Mouse (Mus musculus) forebrain, embryonic 16.5 days (tissue): ENCODE data around the gene Spata2. TPM values are rescaled to one million over a fixed set of nuclear protein-coding genes. Genes with fewer than 3 reads are reported as not detected.

ENCODE experiments used
- ATAC-seq: fragments of 200-750 bp; cut with Nextera tagmentation; 2 replicates; pipeline ENCODE4 v1.8.0; 2017; ENCODE audit warnings: mild to moderate bottlenecking, moderate library complexity
- H3K27ac ChIP-seq: fragments of 300-500 bp; sonication (generic); 2 replicates; pipeline ENCODE4 v1.5.1; 2014; ENCODE audit warnings: low read length, control low read depth
- H3K27me3 ChIP-seq: fragments of 300-500 bp; sonication (generic); replicated peaks from 2 replicates; pipeline ENCODE4 v1.6.1; 2014; ENCODE audit warnings: low read length; ENCODE audit not compliant: control insufficient read depth, insufficient read depth
- H3K36me3 ChIP-seq: fragments of 300-500 bp; sonication (generic); 2 replicates; pipeline ENCODE4 v1.6.1; 2014; ENCODE audit not compliant: control insufficient read depth, insufficient read depth
- H3K4me1 ChIP-seq: fragments of 300-500 bp; sonication (generic); replicated peaks from 2 replicates; pipeline ENCODE4 v1.6.1; 2014; ENCODE audit warnings: low read length; ENCODE audit not compliant: control insufficient read depth, insufficient read depth
- H3K4me2 ChIP-seq: fragments of 300-500 bp; sonication (generic); 2 replicates; pipeline ENCODE4 v1.6.1; 2014; ENCODE audit warnings: mild to moderate bottlenecking, low read length, control low read depth
- H3K4me3 ChIP-seq: fragments of 300-500 bp; sonication (generic); replicated peaks from 2 replicates; pipeline ENCODE4 v1.5.1; 2014; ENCODE audit warnings: mild to moderate bottlenecking, low read length, control low read depth
- H3K9ac ChIP-seq: fragments of 300-500 bp; sonication (generic); replicated peaks from 2 replicates; pipeline ENCODE4 v1.6.1; 2014; ENCODE audit warnings: low read depth, low read length, control low read depth
- H3K9me3 ChIP-seq: fragments of 300-500 bp; sonication (generic); 2 replicates; pipeline ENCODE4 v1.6.1; 2016; ENCODE audit warnings: low read length; ENCODE audit not compliant: control insufficient read depth
- WGBS: fragments of 180-500 bp; shearing (Covaris S2); extraction: QIAGEN DNeasy Blood & Tissue Kit; methylation state at CpG from one replicate; pipeline ENCODE4 v1.1.7; 2014; 5-methylcytosine and 5-hydroxymethylcytosine counted together
- polyA plus RNA-seq: library from polyadenylated mRNA; unstranded; fragments of >200 nt; fragmentation: Nextera tagmentation; extraction: Ambion mirVana; gene quantifications from 2 replicates; pipeline ENCODE4 v1.2.1, GENCODE M21; 2015

Gene Spata2
- polyA plus RNA-seq, 1 experiment from 2014 or later = 37.6 TPM

DNA sequence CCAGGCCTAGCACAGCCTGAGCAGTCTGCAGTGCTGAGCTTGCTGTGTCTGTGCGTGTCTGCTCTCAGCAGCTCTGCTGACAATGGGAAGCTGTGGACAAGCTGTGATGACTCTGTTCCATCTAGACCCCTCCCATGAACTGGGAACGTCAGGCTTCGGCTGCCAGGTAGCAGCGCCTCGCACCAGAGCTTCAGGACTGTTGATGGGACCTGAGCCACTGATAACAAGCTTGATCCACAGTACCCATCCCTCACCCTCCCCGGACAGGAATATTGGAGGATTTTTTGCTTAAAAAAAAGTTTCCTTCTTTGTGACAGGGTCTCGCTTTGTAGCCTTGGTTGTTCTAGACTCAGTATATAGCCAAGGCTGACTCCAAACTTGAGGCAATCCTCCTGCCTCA lies 45.5 kb downstream of the Spata2 start:
- H3K4me2 ChIP-seq = no peak overlapping the region
- H3K4me3 ChIP-seq = no peak overlapping the region
- no peak overlapping the region for H3K27ac ChIP-seq
- no peaks in the 10 kb centered on the region for H3K9me3 ChIP-seq
- no peak for ATAC-seq
- 95% methylated on average over 7 of the region's 7 CpGs for WGBS
- H3K36me3 ChIP-seq = peaks cover 9% of the 10 kb centered on the region; the same call in 1 of the 2 replicates
- H3K27me3 ChIP-seq = no peaks in the 10 kb centered on the region
- H3K9ac ChIP-seq = no peak overlapping the region
- H3K4me1 ChIP-seq = no peaks in the 10 kb centered on the region

DNA sequence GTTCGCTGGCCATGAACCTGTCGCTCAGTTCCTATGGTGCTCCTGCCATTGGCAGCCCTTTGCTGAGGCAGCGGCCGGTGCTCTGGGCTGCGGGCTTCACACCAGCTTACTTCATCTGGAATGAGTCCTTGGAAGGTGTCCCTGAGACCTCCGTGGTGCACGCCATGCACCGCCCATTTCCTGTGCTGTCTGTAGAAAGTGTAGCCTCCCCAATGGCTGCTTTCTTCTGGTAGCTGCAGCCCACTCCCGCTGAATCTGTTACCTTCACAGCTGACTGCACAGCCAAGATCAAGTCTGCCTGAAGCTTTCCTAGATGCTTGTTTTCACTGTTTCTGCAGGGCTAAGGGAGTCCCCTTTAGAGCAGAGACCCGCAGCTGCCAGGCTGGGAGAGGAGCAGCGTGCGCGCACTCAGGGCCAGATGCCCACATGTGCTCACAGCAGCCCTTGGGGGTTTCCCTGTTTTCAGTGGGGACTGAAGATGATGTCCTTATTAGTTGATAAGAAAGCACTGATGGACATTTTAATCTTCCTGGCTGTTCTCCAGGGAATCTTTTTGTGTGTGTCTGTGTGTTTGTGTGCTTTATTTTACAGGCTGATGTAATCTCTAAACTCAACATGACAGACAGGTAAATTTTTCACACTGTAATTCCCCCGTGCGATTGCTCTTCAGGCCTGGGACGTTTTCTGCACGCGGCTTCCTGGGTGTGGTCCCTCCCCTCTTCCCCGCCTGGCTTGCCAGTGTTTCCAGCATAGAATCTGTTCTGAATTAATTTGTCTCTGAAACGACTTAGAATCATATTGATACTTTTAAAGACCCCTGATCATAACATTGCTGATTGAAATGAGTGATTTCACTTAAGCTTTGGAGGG lies 46.5 kb downstream of the Spata2 start:
- no peak overlapping the region for H3K4me2 ChIP-seq
- H3K27ac ChIP-seq = no peak overlapping the region
- no peak overlapping the region for H3K4me3 ChIP-seq
- H3K4me1 ChIP-seq = no peaks in the 10 kb centered on the region
- ATAC-seq = no peak
- no peak overlapping the region for H3K9ac ChIP-seq
- H3K9me3 ChIP-seq = no peaks in the 10 kb centered on the region
- peaks cover 9% of the 10 kb centered on the region; the same call in 1 of the 2 replicates for H3K36me3 ChIP-seq
- WGBS = 78% methylated on average over 20 of the region's 20 CpGs
- H3K27me3 ChIP-seq = no peaks in the 10 kb centered on the region

DNA sequence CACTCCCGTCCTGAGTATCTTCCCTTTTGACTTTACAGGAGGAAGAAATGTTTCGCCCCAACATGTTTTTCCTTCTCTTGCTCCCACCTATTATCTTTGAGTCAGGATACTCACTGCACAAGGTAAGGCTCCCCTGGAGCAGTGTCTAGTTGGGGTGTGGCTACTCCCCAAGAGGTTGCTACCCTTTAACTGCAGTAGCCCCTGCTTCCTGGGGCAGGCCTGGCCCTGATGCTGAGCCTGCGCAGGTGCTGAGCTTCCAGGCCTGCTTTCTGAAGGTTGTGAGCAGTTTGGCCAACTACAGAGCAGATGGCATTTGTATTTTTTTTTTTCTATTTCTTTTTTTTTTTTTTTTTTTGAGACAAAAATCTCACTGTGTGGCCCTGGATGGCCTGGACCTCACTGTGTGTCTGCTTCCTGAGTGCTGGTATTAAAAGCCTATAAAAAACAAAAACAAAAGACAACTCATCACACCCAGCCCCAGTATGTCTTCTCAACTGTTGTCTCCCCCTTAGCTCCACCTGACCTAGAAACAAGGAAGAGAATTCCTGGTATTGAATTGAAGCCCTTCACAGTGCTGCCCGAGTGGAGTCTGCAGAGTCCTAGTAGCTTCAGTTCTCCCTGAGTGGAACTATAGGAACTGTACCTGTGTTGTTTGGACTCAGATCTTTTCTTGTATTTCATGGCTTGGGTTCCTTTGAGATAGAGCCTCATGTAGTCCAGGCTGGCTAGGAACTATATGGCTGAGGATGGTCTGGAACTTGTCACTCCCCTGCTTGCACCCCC lies 49.1 kb downstream of the Spata2 start:
- ATAC-seq = no peak
- no peaks in the 10 kb centered on the region for H3K4me1 ChIP-seq
- no peak overlapping the region for H3K27ac ChIP-seq
- H3K9me3 ChIP-seq = no peaks in the 10 kb centered on the region
- no peak overlapping the region for H3K4me2 ChIP-seq
- H3K9ac ChIP-seq = no peak overlapping the region
- 92% methylated on average over 4 of the region's 4 CpGs for WGBS
- peaks cover 6% of the 10 kb centered on the region; the same call in 1 of the 2 replicates for H3K36me3 ChIP-seq
- no peak overlapping the region for H3K4me3 ChIP-seq
- H3K27me3 ChIP-seq = no peaks in the 10 kb centered on the region

DNA sequence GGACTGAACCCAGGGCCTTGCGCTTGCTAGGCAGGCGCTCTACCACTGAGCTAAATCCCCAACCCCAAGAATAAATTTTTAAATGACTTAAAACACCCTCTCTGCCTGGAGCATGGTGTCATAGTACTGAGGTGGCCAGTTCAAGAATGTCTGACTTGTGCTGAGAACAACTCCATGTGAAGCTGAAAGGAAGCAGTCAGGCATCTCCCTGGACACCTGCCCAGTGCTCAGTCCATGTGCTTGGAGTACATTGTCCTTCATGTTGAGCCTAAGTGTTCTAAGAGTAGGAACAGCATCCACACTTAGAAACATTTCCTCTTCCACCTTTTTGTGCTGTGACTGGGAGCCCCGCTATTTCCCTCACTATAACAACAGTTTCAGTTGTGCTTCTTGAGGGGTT lies 53.3 kb downstream of the Spata2 start:
- no peak for ATAC-seq
- H3K4me1 ChIP-seq = no peaks in the 10 kb centered on the region

DNA sequence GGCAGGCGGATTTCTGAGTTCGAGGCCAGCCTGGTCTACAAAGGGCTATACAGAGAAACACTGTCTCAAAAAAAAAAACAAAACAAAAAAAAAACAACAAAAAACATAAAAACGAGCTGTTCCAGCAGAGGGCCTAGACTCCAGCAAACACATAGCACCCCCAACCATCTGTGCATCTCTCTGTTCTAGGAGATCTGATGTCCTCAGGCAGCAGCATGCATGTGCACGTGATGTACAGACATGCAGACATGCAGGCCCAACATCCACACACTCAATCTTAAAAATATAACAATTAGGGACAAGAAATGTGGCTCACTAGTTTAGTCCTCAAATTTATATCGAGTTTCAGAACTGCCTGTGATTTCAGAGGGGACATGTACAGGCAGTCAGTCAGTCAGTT lies 56.3 kb downstream of the Spata2 start:
- no peaks in the 10 kb centered on the region for H3K4me1 ChIP-seq
- no peak overlapping the region for H3K4me2 ChIP-seq
- WGBS = 79% methylated on average over 5 of the region's 5 CpGs
- ATAC-seq = no peak
- H3K9ac ChIP-seq = no peak overlapping the region
- no peaks in the 10 kb centered on the region for H3K36me3 ChIP-seq
- no peak overlapping the region for H3K4me3 ChIP-seq
- H3K9me3 ChIP-seq = no peaks in the 10 kb centered on the region
- no peak overlapping the region for H3K27ac ChIP-seq
- no peaks in the 10 kb centered on the region for H3K27me3 ChIP-seq

More for the DNA sequence above, 53.3 kb downstream of the Spata2 start:
- Histone ChIP-seq H3K9me3 (no peaks in the 10 kb centered on the region), H3K9ac (no peak overlapping the region), H3K4me3 (no peak overlapping the region), H3K4me2 (no peak overlapping the region), H3K36me3 (no peaks in the 10 kb centered on the region), H3K27me3 (no peaks in the 10 kb centered on the region), H3K27ac (no peak overlapping the region)
- 98% methylated on average over 3 of the region's 3 CpGs for WGBS

DNA sequence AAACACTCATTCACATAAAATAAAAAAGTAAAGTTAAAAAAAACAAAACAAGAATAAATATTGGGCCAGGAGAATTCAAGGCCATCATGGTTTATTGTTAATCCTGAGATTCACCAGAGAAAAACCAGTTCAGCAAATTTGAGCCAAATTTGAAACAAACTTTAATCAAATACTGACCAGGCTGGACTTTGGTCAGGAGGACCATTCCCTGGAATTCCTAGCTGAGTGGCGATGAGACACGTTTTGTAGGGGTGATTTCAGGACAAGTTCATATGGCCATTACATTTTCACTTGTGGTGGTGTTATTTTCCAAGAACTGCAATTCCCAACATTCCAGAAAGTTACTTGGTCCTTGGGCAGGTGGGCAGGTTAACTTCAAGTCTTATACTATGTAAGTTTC lies 57.1 kb downstream of the Spata2 start:
- ATAC-seq = no peak
- Histone ChIP-seq H3K9me3 (no peaks in the 10 kb centered on the region), H3K4me3 (no peak overlapping the region), H3K27ac (no peak overlapping the region), H3K27me3 (no peaks in the 10 kb centered on the region), H3K4me2 (no peak overlapping the region), H3K4me1 (no peaks in the 10 kb centered on the region), H3K36me3 (no peaks in the 10 kb centered on the region), H3K9ac (no peak overlapping the region)
- 97% methylated on average over 2 of the region's 2 CpGs for WGBS

DNA sequence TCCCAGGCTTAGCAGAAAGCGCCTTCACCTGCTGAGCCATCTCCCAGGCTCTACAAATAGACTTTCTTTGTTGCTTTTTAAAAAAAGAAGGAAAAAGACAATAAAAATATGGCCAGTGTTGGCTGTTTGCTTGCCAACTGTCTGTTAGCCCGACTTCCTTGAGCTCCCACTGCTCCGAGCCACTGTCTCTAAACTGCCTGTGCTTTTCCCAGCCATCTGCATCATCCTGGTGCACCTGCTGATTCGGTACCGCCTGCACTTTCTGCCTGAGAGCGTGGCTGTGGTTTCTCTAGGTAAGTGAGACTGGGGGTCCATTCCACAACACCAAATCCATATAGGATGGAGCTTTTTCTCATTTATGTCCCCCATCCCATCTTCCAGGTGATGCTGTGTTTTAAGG lies 58.1 kb downstream of the Spata2 start:
- 92% methylated on average over 6 of the region's 6 CpGs for WGBS
- no peaks in the 10 kb centered on the region for H3K36me3 ChIP-seq

DNA sequence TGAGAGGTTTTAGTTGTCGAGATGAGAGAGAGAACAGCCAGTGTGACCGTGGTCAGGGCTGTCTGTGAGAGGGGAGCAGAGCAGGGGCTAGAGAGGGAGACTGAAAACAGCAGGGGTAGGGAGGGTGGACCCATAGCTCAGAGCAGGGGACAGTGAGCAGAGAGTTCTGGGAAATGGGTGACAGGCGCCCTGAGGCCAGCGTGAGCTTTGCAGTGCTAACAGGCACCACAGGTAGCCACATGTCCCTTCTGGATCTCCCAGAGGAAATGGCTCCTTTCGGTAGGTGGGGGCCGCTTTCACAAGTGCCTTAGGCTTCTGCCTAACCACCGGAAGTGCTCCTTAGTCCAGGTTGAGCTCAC lies 61.3 kb downstream of the Spata2 start:
- Histone ChIP-seq H3K36me3 (peaks cover 15% of the 10 kb centered on the region), H3K27me3 (no peaks in the 10 kb centered on the region), H3K9me3 (no peaks in the 10 kb centered on the region), H3K27ac (no peak overlapping the region), H3K4me1 (no peaks in the 10 kb centered on the region), H3K9ac (no peak overlapping the region), H3K4me2 (no peak overlapping the region), H3K4me3 (no peak overlapping the region)
- 91% methylated on average over 7 of the region's 7 CpGs for WGBS
- no peak for ATAC-seq

More for the DNA sequence above, 58.1 kb downstream of the Spata2 start:
- Histone ChIP-seq H3K27ac (no peak overlapping the region), H3K4me1 (no peaks in the 10 kb centered on the region), H3K4me2 (no peak overlapping the region), H3K9ac (no peak overlapping the region), H3K4me3 (no peak overlapping the region), H3K27me3 (no peaks in the 10 kb centered on the region), H3K9me3 (no peaks in the 10 kb centered on the region)
- ATAC-seq = no peak
